Mouse (Mus musculus): ENCODE data around the gene Ktn1. TPM values are rescaled to one million over a fixed set of nuclear protein-coding genes. Genes with fewer than 3 reads are reported as not detected.

Gene Ktn1
- polyA plus RNA-seq, 1 experiment from 2014 or later, result 56.9 TPM

GRCm38 (mm10) chr14:47646246-47646645 lies 2.0 kb upstream of the Ktn1 start:
- WGBS, result 30% methylated on average over 5 of the region's 5 CpGs
- Histone ChIP-seq H3K4me3 (no peak overlapping the region), H3K4me1 (replicated peaks) (peaks cover 13% of the 10 kb centered on the region), H3K9ac (no peak overlapping the region), H3K27me3 (no peaks in the 10 kb centered on the region), H3K9me3 (no peaks in the 10 kb centered on the region), H3K36me3 (no peaks in the 10 kb centered on the region), H3K27ac (replicated peaks) (no peak overlapping the region), H3K4me2 (no peak overlapping the region)
- no peak for ATAC-seq (ENCODE audit: low FRiP score, low read depth)

DNA sequence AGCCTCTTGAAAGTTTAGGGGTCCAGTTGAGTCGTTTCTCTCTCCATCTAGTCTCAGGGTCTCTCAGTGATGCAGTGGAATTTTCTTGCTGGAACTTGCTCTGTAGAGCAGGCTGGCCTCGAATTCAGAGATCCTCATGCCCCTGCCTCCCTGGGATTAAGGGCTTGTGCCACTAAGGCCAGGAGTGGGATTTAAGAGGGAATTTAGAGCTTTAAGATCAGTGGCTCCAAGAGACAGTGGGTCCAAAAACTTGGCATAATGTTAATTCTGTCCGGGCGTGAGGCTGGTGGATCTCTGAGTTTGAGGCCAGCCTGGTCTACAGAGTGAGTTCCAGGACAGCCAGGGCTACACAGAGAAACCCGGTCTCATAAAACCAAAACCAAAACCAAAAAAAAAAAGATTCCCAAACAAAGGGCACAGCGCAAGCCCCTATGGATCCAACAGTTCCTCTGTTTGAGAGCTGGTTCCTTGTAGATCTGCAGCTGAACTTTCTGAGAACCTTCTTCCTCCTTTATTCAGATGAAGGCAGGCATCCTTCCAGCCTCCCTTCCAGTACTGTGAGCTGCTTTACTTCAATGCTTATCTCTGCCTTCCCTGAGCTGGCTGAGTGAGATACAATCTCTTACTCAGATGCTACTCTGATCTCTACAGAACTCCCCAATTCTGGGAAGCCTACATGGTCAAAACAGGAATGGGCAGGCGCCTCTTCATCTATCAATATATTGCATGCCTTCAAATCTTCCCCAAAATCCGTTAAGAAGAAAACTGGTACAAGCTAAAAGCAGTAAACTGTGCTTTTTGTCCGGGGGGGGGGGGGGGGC lies 1.3 kb upstream of the Ktn1 start:
- no peaks in the 10 kb centered on the region for H3K9me3 ChIP-seq
- 74% methylated on average over 9 of the region's 9 CpGs for WGBS
- ATAC-seq (ENCODE audit: low FRiP score, low read depth), result no peak
- H3K27ac ChIP-seq (replicated peaks), result no peak overlapping the region
- H3K9ac ChIP-seq, result no peak overlapping the region
- H3K4me2 ChIP-seq, result no peak overlapping the region
- no peak overlapping the region for H3K4me3 ChIP-seq
- peaks cover 20% of the 10 kb centered on the region for H3K4me1 ChIP-seq (replicated peaks)
- H3K27me3 ChIP-seq, result no peaks in the 10 kb centered on the region
- no peaks in the 10 kb centered on the region for H3K36me3 ChIP-seq

DNA sequence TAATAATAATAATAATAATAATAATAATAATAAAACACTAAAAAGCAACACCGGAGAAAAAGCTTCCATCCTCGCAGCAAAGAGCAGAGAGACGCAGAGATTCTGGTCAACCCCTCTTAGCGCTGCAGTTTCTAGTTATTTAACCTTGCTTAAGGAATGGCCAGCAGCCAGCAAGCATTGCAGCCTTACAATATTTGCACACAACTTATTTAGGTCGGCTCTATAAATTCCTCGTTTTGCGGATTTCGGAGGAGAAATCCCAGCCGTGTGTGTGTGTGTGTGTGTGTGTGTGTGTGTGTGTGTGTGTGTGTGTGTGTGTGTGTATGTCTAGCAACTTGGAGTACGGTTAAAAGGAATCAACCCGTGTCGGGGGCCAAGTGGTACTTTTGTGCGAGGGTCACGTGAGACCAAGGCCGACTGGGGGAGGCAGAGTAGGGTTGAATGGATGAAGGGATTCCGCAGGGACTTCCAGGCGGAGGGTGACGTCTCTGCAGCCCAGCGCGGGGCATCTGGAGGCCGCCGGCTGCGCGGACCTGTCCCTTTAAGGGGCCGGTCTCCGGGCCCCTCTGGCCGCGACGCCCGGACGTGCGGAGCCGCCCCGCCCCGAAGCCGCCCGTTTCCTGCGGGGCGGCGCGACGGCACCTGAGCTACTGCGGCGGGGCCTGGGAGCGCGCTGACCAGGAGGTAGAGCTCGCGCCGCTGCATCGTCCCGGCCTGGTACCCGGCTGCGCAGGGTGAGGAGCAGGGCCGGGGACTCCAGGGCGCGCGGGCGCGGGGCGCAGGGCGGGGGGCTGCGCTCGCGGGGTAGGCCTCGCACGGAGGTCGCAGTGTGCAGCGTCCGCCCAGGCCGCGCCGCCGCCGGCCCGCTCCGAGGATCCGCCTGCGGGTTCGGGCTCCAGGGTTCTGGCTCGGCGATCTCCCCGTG lies 720 bp downstream of the Ktn1 start:
- Histone ChIP-seq H3K9ac (peak overlapping the region; percentile 94), H3K27me3 (no peaks in the 10 kb centered on the region), H3K36me3 (no peaks in the 10 kb centered on the region), H3K4me3 (peak overlapping the region; percentile 91), H3K9me3 (no peaks in the 10 kb centered on the region), H3K27ac (replicated peaks) (peak overlapping the region; percentile 85), H3K4me1 (replicated peaks) (peaks cover 20% of the 10 kb centered on the region), H3K4me2 (peak overlapping the region; percentile 72)
- WGBS, result under 1% methylated on average over 68 of the region's 82 CpGs
- ATAC-seq (ENCODE audit: low FRiP score, low read depth), result peak; percentile 94

DNA sequence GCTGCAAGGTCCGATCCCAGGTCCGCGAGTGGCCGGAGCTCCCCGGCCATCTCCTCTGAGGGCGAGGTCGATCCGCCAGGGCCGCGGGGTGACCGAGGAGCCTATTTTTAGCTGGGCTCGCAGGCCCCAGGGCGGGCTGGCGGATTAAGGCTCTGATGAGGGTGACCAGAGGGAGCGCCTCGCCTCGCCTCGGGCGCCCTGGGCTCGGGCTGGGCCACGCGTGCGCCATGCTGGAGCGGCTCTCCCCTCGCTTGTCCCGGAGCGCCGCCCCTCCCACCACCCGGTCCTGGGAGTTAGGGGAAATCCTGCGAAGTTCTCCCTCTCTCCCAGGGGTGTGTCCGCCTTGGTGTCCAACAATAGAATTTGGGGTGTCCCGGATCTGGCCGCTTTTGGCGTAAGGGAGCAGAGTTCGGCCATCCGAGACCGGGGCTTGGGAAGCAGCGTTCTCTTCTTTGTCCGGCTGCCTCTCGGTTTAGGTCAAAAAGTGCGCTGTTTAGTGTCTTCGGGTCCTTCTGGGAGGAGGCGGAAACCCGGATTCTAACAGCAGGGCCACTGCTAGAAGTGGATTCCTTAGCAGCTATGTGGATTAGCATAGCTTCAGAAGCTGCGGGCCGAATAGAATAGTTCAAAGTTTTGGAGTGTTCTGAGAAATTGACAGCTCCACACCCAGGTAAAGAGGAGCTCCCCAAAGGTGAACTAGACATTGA lies 1.5 kb downstream of the Ktn1 start:
- Histone ChIP-seq H3K27ac (replicated peaks) (peak overlapping the region; percentile 85), H3K27me3 (no peaks in the 10 kb centered on the region), H3K9me3 (no peaks in the 10 kb centered on the region), H3K36me3 (no peaks in the 10 kb centered on the region), H3K4me1 (replicated peaks) (peaks cover 20% of the 10 kb centered on the region), H3K4me2 (peak overlapping the region; percentile 72), H3K9ac (peak overlapping the region; percentile 94), H3K4me3 (peak overlapping the region; percentile 91)
- under 1% methylated on average over 45 of the region's 46 CpGs for WGBS
- peak; percentile 78 for ATAC-seq (ENCODE audit: low FRiP score, low read depth)

- no peaks in the 10 kb centered on the region for H3K27me3 ChIP-seq
- peak overlapping the region; percentile 91 for H3K4me3 ChIP-seq
- H3K9me3 ChIP-seq, result no peaks in the 10 kb centered on the region
- H3K27ac ChIP-seq (replicated peaks), result no peak overlapping the region
- ATAC-seq (ENCODE audit: low FRiP score, low read depth), result no peak
- no peaks in the 10 kb centered on the region for H3K36me3 ChIP-seq
- H3K4me2 ChIP-seq, result peak overlapping the region; percentile 72
- peak overlapping the region; percentile 94 for H3K9ac ChIP-seq
- 22% methylated on average over 6 of the region's 6 CpGs for WGBS
- peaks cover 20% of the 10 kb centered on the region for H3K4me1 ChIP-seq (replicated peaks)
Measured at GRCm38 (mm10) chr14:47650338-47650720, 2.1 kb downstream of the Ktn1 start.

GRCm38 (mm10) chr14:47651272-47651671 lies 3.0 kb downstream of the Ktn1 start:
- Histone ChIP-seq H3K27me3 (no peaks in the 10 kb centered on the region), H3K36me3 (0 out of 2 replicates have a peak, but pooled peaks cover under 1% of the 10 kb centered on the region), H3K4me3 (no peak overlapping the region), H3K9ac (no peak overlapping the region), H3K27ac (replicated peaks) (no peak overlapping the region), H3K9me3 (no peaks in the 10 kb centered on the region), H3K4me1 (replicated peaks) (peaks cover 20% of the 10 kb centered on the region), H3K4me2 (no peak overlapping the region)
- ATAC-seq (ENCODE audit: low FRiP score, low read depth), result no peak
- WGBS, result 88% methylated on average over 4 of the region's 4 CpGs

GRCm38 (mm10) chr14:47655444-47655843 lies 7.2 kb downstream of the Ktn1 start:
- no peak for ATAC-seq (ENCODE audit: low FRiP score, low read depth)
- Histone ChIP-seq H3K4me3 (no peak overlapping the region), H3K4me2 (no peak overlapping the region), H3K36me3 (0 out of 2 replicates have a peak, but pooled peaks cover 3% of the 10 kb centered on the region), H3K9ac (no peak overlapping the region), H3K27ac (replicated peaks) (no peak overlapping the region), H3K9me3 (no peaks in the 10 kb centered on the region), H3K4me1 (replicated peaks) (peaks cover 15% of the 10 kb centered on the region), H3K27me3 (no peaks in the 10 kb centered on the region)
- WGBS, result 85% methylated on average over 2 of the region's 2 CpGs

DNA sequence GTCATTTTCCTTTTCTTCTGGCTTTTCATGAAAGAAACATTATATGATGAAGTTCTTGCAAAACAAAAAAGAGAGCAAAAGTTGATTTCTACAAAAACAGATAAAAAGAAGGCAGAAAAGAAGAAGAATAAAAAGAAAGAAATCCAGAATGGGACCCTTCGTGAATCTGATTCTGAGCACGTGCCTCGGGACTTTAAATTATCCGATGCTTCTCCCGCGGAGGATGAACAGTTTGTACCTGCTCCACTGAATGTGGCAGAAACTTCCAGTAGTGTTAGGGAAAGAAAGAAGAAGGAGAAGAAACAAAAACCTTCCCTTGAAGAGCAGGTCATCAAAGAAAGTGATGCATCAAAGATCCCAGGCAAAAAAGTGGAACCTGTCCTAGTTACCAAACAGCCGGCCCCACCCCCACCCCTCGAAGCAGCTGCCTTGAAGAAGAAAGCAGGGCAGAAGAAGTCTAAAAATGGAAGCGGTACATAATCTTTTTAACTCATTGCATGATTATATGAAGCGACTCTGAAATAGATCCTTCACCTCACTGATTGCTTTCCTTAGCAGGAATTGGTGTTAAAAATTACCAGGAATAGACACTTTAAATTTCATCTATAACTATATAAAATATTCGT lies 15.7 kb downstream of the Ktn1 start:
- H3K4me2 ChIP-seq, result no peak overlapping the region
- H3K4me3 ChIP-seq, result no peak overlapping the region
- H3K4me1 ChIP-seq (replicated peaks), result no peaks in the 10 kb centered on the region
- H3K36me3 ChIP-seq, result peaks cover 9% of the 10 kb centered on the region
- WGBS, result 90% methylated on average over 11 of the region's 11 CpGs
- no peaks in the 10 kb centered on the region for H3K27me3 ChIP-seq
- no peaks in the 10 kb centered on the region for H3K9me3 ChIP-seq
- ATAC-seq (ENCODE audit: low FRiP score, low read depth), result no peak
- no peak overlapping the region for H3K9ac ChIP-seq
- no peak overlapping the region for H3K27ac ChIP-seq (replicated peaks)

DNA sequence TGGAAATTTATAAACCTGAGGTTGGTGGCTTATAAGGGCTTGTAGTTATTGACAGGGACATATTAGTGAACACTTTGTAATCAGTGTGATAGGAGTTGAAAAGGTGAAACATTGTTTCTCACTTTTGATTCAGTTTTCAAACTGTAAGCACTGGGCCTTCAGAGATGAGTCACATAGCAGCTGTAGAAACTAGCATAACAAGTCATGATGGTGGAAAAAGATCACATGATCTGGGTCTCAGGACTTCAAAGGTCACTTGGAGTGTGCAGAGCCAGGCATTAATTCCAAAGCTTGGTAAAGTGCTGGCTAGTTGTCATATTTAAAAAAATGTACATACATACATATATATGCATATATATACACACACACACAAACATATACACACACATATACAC lies 16.2 kb downstream of the Ktn1 start:
- H3K4me3 ChIP-seq, result no peak overlapping the region
- no peaks in the 10 kb centered on the region for H3K9me3 ChIP-seq

DNA sequence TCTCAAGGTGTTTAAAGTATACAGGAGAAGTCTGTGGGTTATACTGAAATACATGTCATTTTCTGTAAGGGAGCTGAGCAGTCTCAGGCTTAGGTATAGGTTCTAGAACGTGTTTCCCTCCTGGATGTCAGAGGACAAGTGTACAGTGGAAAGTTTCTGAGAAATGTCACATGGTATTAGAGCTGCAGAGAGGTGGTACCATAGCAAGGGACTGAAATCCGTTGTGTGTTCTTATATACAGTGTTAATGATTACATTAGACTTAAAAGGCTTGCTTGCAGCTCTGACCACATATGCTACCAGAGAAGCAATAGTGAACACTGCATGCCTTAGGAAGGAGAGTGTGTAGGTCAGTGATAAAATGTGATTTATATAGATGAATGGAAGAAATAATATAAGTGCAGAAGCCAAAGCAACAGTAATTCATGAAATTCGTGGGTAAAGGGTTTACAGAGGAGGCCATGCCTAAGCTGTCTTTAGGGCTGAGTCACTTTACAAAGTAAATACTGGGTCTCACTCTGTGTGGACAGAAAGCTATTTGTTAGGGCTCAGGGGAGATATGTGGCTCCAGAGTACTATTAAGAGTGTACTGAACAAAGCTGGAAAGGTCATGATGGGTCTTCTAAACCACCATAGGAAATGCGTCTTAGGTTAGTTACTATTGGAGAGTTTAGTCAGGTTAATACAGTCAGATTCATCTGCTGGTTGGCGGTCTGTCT lies 17.0 kb downstream of the Ktn1 start:
- Histone ChIP-seq H3K36me3 (peaks cover 12% of the 10 kb centered on the region), H3K9ac (no peak overlapping the region), H3K4me1 (replicated peaks) (no peaks in the 10 kb centered on the region), H3K9me3 (no peaks in the 10 kb centered on the region), H3K4me3 (no peak overlapping the region), H3K4me2 (no peak overlapping the region), H3K27me3 (no peaks in the 10 kb centered on the region), H3K27ac (replicated peaks) (no peak overlapping the region)
- no peak for ATAC-seq (ENCODE audit: low FRiP score, low read depth)
- 91% methylated on average over 5 of the region's 5 CpGs for WGBS

More for the DNA sequence above, 16.2 kb downstream of the Ktn1 start:
- Histone ChIP-seq H3K4me1 (replicated peaks) (no peaks in the 10 kb centered on the region), H3K4me2 (no peak overlapping the region), H3K27me3 (no peaks in the 10 kb centered on the region), H3K9ac (no peak overlapping the region), H3K27ac (replicated peaks) (no peak overlapping the region), H3K36me3 (peaks cover 12% of the 10 kb centered on the region)
- no peak for ATAC-seq (ENCODE audit: low FRiP score, low read depth)

DNA sequence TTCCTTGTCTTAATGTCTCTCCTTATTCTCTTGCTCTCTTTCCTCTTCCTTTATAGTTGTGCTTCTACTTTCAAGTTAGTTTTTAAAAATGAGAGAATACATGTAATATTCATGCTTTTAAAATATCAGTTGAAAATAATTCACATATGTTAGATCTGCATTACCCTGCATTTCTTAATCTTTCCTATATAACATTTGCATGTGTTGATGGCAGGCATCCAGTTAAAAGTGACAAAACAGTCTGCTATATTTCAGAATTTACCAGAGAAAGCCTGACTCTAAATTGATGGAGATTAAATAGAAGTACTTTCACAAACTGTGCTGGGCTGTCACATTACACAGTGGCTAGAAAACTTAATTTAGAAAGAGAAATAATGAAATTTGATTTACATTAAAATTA lies 19.8 kb downstream of the Ktn1 start:
- Histone ChIP-seq H3K9me3 (no peaks in the 10 kb centered on the region), H3K9ac (no peak overlapping the region), H3K27me3 (no peaks in the 10 kb centered on the region), H3K4me3 (no peak overlapping the region), H3K4me1 (replicated peaks) (no peaks in the 10 kb centered on the region), H3K36me3 (peaks cover 23% of the 10 kb centered on the region), H3K4me2 (no peak overlapping the region), H3K27ac (replicated peaks) (no peak overlapping the region)
- ATAC-seq (ENCODE audit: low FRiP score, low read depth), result no peak
